Mouse (Mus musculus): ENCODE measurements at regions not wholly inside any gene's neighbourhood (a gene's known extent, or its start where the extent isn't known, plus 50 kb on each side); places are given as distances from the start of the nearest gene placed in this dataset.

GRCm38 (mm10) chr15:31087607-31088006, 136.5 kb upstream of the Dap start:
- DNase-seq (ENCODE audit: low spot score in 2 of 2) = no peak

- DNase-seq (ENCODE audit: low spot score in 2 of 2) = peak; percentile 77 to 85
Observed at GRCm38 (mm10) chr15:31091916-31092570, 132.1 kb upstream of the Dap start.

DNA sequence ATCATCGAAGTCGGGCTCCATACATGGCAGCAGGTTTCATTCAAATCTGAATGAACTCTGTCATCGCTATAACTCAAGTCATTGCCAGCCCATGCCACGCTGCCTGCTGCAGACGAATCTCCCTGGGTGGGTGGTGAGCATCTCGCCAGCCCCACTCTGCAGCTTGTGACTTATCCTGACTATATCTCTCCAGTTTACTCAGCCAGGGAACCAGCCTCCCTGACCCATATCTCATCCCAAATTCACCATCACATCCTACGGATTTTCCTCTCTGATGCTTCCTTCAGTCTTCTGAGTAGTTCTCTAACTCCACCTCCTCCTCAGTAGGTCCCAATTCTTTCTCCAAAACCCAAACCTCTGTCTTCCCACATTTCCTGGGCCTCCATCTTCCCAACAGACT, 127.9 kb upstream of the Dap start:
- DNase-seq (ENCODE audit: low spot score in 2 of 2) = peak in 1 of 2 experiments; percentile 13

DNA sequence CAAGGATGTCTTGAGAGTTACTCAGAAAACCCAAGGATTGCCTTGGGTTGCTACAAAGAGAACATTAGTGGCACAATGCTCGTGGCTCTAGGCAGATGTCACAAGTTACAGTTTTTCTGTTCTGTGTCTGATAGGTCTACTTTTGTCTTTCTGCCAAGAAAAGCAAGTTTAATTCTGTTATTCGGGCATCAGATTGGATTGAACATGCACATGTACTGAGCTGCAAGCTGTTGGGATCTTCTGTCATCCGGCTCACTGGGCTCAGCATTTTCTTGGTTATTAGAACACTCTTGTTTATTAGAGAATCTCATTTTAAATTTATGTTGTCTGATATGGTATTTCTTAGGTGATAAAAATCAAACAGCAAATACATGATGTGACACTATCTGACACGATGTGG, 126.8 kb upstream of the Dap start:
- DNase-seq (ENCODE audit: low spot score in 2 of 2) = no peak

DNA sequence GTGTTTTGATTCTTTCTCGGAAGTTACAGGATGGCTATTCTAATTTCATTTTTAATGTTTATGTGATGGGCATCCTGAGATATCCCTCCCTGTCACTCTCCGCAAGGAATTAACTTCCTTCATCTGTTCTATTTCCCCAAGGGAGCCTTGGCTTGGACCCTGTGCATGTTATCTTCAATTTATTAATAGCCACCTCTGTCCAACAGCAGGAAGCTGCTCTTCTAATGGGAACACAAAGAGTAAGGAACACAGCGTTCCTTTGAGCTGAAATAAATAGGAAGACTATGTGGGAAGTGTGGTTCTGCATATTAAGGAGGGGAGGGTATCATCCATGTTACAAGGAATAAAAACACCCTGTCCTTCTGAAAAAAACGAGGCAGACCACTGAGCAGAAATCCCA, 119.4 kb upstream of the Dap start:
- DNase-seq (ENCODE audit: low spot score in 2 of 2) = no peak

GRCm38 (mm10) chr15:31106907-31107306, 117.2 kb upstream of the Dap start:
- no peak for DNase-seq (ENCODE audit: low spot score in 2 of 2)

DNA sequence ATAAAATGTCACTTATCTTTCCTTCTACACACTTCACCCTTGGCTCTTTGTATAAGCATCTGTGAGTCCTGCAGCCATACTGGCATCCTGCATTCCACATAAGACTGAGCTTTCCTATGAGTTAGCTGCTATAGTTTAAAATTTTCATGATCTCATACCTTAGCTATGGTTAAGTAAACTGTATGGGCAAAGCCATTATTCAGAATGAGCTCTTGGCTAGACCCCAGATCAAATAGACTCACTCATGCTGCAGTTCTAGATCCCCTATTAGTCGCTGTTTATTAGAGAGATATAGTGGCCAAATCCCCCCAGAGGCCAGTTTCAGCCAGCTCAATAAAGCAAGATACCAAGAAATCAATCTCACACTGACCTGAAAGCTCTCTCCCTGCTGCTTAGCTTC, 110.9 kb upstream of the Dap start:
- DNase-seq (ENCODE audit: low spot score in 2 of 2) = no peak

- no peak for DNase-seq (ENCODE audit: low spot score in 2 of 2)
Observed at GRCm38 (mm10) chr15:31117338-31117737, 106.8 kb upstream of the Dap start.

GRCm38 (mm10) chr15:31120147-31120546, 104.0 kb upstream of the Dap start:
- no peak for DNase-seq (ENCODE audit: low spot score in 2 of 2)

DNA sequence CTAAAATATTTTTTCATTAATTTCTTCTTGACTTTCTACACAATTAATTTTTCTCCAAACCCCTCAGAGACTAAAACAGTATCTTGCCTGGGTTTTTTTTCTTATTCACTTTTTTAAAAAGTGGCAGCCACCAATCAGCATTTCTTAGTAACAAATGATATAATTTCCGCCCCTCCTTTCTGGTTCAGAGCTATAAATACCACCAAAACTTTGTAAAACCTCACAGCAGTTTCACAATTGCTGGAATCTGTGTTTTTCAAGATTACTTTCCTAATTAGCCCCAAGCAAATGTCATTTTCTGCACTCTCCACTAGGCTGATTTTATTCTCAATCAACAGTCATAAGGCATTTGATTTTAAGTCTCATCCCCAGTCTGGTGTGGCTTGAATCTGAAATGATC, 98.3 kb upstream of the Dap start:
- no peak for DNase-seq (ENCODE audit: low spot score in 2 of 2)

- no peak for DNase-seq (ENCODE audit: low spot score in 2 of 2)
Observed at GRCm38 (mm10) chr15:31126999-31127398, 97.1 kb upstream of the Dap start.

DNA sequence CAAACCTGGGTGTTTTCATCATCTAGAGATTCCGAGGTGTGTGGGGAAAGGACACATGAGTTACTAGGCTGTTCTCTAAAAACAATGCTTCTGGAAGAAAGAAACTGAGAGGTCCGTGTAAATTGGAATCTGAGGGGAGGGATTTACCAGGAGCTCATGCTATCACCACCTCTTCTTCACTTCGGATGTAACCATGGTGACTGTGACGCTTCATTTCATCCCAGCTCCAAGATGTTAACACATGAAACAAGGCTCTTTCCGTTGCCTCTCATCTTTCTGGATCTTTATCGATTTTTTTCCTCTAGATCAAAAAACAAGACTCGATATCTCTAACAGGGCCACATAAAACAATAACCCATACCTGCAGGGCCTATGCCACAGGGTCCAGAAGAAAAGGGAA, 89.2 kb upstream of the Dap start:
- DNase-seq (ENCODE audit: low spot score in 2 of 2) = peak in 1 of 2 experiments; percentile 16

GRCm38 (mm10) chr15:31138637-31139036, 85.5 kb upstream of the Dap start:
- DNase-seq (ENCODE audit: low spot score in 2 of 2) = no peak

GRCm38 (mm10) chr15:31141750-31142149, 82.4 kb upstream of the Dap start:
- DNase-seq (ENCODE audit: low spot score in 2 of 2) = no peak

GRCm38 (mm10) chr15:31148251-31149145, 75.6 kb upstream of the Dap start:
- DNase-seq (ENCODE audit: low spot score in 2 of 2) = no peak

GRCm38 (mm10) chr15:31149855-31150254, 74.3 kb upstream of the Dap start:
- DNase-seq (ENCODE audit: low spot score in 2 of 2) = no peak

DNA sequence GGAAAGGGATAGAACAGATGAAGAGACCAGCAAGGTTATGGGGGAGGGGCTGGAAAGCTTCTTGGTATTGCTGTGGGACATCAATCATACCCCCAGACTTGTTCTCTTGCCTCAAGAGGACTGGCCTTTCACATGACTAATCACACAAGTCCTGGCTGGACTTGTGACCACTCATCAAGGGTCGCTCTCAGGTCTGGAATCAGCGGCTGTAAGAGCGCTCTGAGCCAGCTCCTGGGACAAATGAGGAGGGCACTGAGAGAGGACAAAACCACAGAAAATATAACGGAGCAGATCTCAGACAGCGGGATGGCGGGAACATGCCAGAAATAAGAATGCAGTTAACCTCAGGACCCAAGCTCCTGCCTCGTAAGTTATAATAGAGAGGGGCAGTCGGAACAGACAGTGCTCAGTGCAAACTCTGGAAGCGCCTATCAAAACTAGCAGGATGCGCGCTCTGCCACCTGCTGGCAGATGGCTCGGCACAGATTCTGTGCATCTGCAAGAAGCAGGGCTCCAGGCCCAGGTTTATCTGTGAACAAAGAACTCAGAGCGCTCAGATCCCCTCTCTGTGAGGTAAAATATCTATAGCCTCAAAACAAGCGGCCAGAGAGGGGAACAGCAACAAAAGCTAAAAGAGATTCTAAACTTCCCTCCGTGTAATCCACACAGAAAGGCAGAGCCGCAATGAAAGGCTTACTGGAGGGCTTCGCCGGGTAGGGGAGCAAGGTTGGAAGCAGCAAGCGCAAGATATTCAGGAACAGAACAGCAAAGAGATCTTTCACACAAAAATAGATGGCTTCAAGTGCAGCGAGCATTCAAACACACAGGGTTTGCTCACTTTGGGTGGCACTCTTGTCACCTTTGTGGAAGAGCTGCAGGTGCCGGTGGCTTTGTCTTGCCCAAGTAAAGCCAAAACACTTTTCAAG, 73.3 kb upstream of the Dap start:
- peak; percentile 77 to 81 for DNase-seq (ENCODE audit: low spot score in 2 of 2)

DNA sequence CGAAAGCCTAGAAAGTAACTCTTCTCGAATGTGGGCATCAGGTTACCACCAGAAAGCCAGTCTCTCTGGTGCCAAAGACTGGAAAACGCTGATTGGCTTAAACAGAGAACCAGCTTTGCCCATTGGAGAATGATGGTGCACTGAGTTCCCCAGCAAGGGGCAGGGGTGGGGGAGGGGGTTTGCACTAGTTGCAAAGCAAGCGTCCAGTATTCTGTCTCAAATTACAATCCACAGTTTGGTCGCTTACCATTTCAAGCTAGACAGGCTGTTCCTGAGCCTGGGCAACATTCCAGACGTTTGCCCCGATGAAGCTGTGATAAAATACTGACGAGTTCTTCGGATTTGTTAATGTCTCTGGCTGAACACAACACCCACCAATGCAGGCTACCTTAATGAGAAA, 69.0 kb upstream of the Dap start:
- DNase-seq (ENCODE audit: low spot score in 2 of 2) = no peak

GRCm38 (mm10) chr15:31166543-31167105, 57.5 kb upstream of the Dap start:
- DNase-seq (ENCODE audit: low spot score in 2 of 2) = no peak

GRCm38 (mm10) chr15:31167506-31167905, 56.6 kb upstream of the Dap start:
- DNase-seq (ENCODE audit: low spot score in 2 of 2) = no peak

DNA sequence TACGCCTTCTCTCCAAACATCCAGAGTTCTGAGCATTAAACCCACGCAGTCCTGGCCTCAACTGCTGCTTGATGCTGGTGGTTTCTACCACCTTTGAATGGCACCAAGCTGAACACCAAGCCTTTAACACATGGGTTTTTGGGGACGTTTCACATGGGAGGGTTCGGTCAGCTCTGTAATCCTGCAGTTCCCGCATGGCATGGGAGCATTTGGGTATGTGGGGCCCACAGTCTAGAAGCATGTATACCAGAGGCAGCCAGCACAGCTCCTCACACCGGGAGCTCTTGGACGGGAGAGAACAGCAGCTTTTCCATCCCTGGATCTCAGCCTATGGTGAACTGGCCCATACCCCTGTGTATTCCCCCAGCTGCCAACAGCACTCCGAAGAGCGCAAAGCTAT, 55.9 kb upstream of the Dap start:
- no peak for DNase-seq (ENCODE audit: low spot score in 2 of 2)
